Mouse (Mus musculus): ENCODE data around the gene Rpl22. TPM values are rescaled to one million over a fixed set of nuclear protein-coding genes. Genes with fewer than 3 reads are reported as not detected.

Gene Rpl22
- polyA plus RNA-seq, 1 experiment from 2014 or later: 226 TPM

DNA sequence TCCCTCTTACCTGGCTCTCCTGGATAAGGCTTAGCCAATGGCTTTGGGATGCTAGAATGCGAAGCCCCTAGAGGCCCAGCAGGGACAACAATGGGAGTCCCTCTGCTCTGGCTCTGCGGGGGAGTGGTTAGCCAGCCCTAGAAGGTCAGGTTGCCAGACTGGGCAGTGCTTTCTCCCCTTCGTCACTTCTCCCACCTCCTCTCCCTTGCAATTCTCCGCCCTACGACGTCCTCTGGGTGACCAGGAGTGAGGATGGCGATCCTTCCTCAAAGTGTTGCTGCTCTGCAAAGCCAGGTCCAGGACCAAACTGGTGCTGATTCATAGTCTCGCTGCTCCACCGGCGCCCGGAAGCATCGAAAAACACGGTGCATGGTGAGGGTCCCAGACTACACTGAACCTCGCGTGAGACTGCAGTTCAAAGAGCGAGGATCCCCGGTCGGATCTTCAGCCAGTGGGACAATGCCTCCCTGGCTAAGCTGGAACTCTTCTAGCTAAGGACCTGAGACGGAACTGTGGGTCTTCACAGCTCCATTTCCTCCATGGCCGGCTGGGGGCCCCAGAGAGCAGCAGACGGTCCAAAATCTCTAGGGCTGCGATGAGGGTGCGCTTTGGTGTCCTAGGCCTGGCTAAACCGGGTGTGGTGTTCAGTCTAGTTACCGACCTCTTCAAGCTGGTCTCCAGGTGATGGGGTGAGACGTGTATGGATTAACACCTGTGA lies 6.9 kb upstream of the Rpl22 start, which contains the start of gene Rnf207:
Gene Rnf207 (minus strand): TSS at position 477 of the 718 bp plus-strand sequence.
- Histone ChIP-seq H3K9me3 (no peaks in the 10 kb centered on the region), H3K27me3 (replicated peaks) (peaks cover 38% of the 10 kb centered on the region), H3K4me3 (peak within 1 kb of the TSS; percentile 56), H3K27ac (replicated peaks) (peak within 1 kb of the TSS; percentile 98), H3K36me3 (no peaks in the 10 kb centered on the region), H3K4me2 (peak within 1 kb of the TSS; percentile 80), H3K9ac (peak within 1 kb of the TSS; percentile 81), H3K4me1 (peaks cover 42% of the 10 kb centered on the region)
- peak; percentile 32; the same call in 1 of the 2 replicates for ATAC-seq (ENCODE audit: extremely low read depth, insufficient number of reproducible peaks, low FRiP score, low TSS enrichment)
- 3% methylated on average over 26 of the region's 26 CpGs for WGBS

- ATAC-seq (ENCODE audit: extremely low read depth, insufficient number of reproducible peaks, low FRiP score, low TSS enrichment): no peak
- WGBS: 49% methylated on average over 5 of the region's 5 CpGs
Observed at GRCm38 (mm10) chr4:152321464-152321863, 4.1 kb upstream of the Rpl22 start.

DNA sequence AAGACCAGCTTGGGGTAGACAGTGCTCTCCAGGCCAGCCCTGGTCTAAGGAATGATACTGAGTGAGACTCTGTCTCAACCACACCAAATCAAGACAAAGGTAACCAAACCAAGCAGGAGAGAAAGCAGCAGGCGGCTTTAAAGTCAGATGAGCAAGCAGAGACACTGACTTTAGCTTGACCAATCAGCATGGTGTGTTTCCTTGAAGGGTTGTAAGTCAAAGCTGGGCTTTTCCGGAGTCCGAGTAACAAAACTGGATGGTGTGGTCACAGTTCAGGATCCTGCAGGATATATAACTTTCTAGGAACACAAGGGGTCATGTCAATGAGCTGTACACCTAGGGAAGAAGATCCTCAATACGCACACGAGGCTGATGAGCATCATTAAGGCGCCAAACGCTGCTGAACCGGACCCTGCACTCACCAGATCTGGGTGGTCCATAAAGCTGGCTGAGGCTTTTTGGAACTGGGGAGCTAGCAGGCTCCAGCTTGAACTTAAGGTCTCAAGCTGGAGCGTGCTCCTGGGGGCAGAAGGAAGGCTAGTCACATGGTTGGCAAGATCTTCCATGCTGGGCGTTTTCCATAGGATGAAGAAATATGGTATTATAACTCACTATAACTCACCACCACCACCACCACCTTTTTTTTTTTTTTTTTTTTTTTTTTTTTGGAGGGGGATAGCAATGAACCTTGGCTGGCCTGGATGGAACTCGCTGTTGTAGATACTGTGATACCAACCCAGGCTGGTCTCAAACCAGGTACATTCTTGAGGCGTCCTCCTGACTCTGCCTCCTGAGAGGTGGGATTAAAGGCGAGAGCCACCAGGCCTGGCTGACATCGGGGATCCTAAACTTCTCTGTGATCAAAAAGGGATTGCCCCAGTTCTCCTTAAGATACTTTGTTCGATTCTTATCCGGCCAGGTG lies 640 bp upstream of the Rpl22 start:
- Histone ChIP-seq H3K9me3 (no peaks in the 10 kb centered on the region), H3K4me1 (peaks cover 14% of the 10 kb centered on the region), H3K9ac (peak overlapping the region; percentile 95), H3K27me3 (replicated peaks) (no peaks in the 10 kb centered on the region), H3K4me2 (peak overlapping the region; percentile 83), H3K4me3 (peak overlapping the region; percentile 81), H3K27ac (replicated peaks) (peak overlapping the region; percentile 43; the same call in 1 of the 2 replicates), H3K36me3 (peaks cover 26% of the 10 kb centered on the region)
- 44% methylated on average over 16 of the region's 16 CpGs for WGBS
- no peak for ATAC-seq (ENCODE audit: extremely low read depth, insufficient number of reproducible peaks, low FRiP score, low TSS enrichment)

More at GRCm38 (mm10) chr4:152321464-152321863, 4.1 kb upstream of the Rpl22 start:
- Histone ChIP-seq H3K36me3 (no peaks in the 10 kb centered on the region), H3K27ac (replicated peaks) (no peak overlapping the region), H3K27me3 (replicated peaks) (peaks cover 10% of the 10 kb centered on the region), H3K9me3 (no peaks in the 10 kb centered on the region), H3K4me2 (no peak overlapping the region), H3K9ac (0 out of 2 replicates have a peak overlapping the region, but pooled peaks have one; percentile 10), H3K4me3 (no peak overlapping the region), H3K4me1 (peaks cover 21% of the 10 kb centered on the region)

GRCm38 (mm10) chr4:152326543-152326942 lies 1.0 kb downstream of the Rpl22 start:
- H3K4me3 ChIP-seq: peak overlapping the region; percentile 81
- H3K27me3 ChIP-seq (replicated peaks): no peaks in the 10 kb centered on the region
- peaks cover 42% of the 10 kb centered on the region for H3K36me3 ChIP-seq
- ATAC-seq (ENCODE audit: extremely low read depth, insufficient number of reproducible peaks, low FRiP score, low TSS enrichment): no peak
- H3K4me1 ChIP-seq: peaks cover 14% of the 10 kb centered on the region
- H3K4me2 ChIP-seq: peak overlapping the region; percentile 83
- no peaks in the 10 kb centered on the region for H3K9me3 ChIP-seq
- H3K27ac ChIP-seq (replicated peaks): no peak overlapping the region
- H3K9ac ChIP-seq: peak overlapping the region; percentile 95
- 2% methylated on average over 11 of the region's 11 CpGs for WGBS

GRCm38 (mm10) chr4:152328691-152329090 lies 3.1 kb downstream of the Rpl22 start:
- ATAC-seq (ENCODE audit: extremely low read depth, insufficient number of reproducible peaks, low FRiP score, low TSS enrichment): no peak
- Histone ChIP-seq H3K4me3 (no peak overlapping the region), H3K27me3 (replicated peaks) (no peaks in the 10 kb centered on the region), H3K9me3 (no peaks in the 10 kb centered on the region), H3K27ac (replicated peaks) (no peak overlapping the region), H3K36me3 (peaks cover 63% of the 10 kb centered on the region), H3K4me2 (no peak overlapping the region), H3K4me1 (peaks cover 14% of the 10 kb centered on the region), H3K9ac (no peak overlapping the region)
- WGBS: 80% methylated on average over 6 of the region's 6 CpGs

DNA sequence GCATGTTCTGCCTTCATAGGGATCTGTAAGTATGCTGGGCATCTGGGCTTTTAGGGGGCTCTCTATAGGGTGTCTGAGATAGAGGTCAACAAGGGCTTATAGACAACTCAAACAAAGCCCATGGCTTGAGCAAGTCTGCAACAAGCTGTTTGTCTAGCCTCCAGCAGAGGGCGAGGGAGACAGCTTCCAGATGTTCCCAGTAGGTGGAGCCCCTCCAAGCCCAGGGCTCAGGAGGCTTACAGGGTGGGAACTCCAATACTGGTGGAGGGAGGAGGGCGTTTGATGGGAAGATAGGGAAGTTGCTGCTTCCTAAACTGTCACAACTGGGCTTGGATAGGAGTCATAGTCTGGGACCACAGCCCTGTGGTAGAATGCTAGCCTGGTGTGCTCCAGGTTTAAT lies 7.4 kb downstream of the Rpl22 start:
- Histone ChIP-seq H3K9me3 (no peaks in the 10 kb centered on the region), H3K27me3 (replicated peaks) (peaks cover 22% of the 10 kb centered on the region), H3K4me3 (no peak overlapping the region), H3K36me3 (peaks cover 81% of the 10 kb centered on the region), H3K4me1 (no peaks in the 10 kb centered on the region; the same call in 1 of the 2 replicates), H3K4me2 (no peak overlapping the region), H3K9ac (no peak overlapping the region), H3K27ac (replicated peaks) (no peak overlapping the region)
- peak; percentile 61; the same call in 1 of the 2 replicates for ATAC-seq (ENCODE audit: extremely low read depth, insufficient number of reproducible peaks, low FRiP score, low TSS enrichment)
- 30% methylated on average over 2 of the region's 2 CpGs for WGBS

GRCm38 (mm10) chr4:152333587-152333986 lies 8.0 kb downstream of the Rpl22 start:
- Histone ChIP-seq H3K4me2 (no peak overlapping the region), H3K4me1 (peaks cover 5% of the 10 kb centered on the region; the same call in 1 of the 2 replicates), H3K36me3 (peaks cover 74% of the 10 kb centered on the region), H3K4me3 (no peak overlapping the region), H3K9ac (no peak overlapping the region), H3K27me3 (replicated peaks) (peaks cover 29% of the 10 kb centered on the region), H3K27ac (replicated peaks) (no peak overlapping the region), H3K9me3 (no peaks in the 10 kb centered on the region)
- no peak for ATAC-seq (ENCODE audit: extremely low read depth, insufficient number of reproducible peaks, low FRiP score, low TSS enrichment)
- WGBS: 93% methylated on average over 12 of the region's 12 CpGs

GRCm38 (mm10) chr4:152337772-152338171 lies 12.2 kb downstream of the Rpl22 start:
- ATAC-seq (ENCODE audit: extremely low read depth, insufficient number of reproducible peaks, low FRiP score, low TSS enrichment): no peak
- Histone ChIP-seq H3K36me3 (peaks cover 32% of the 10 kb centered on the region), H3K27ac (replicated peaks) (no peak overlapping the region), H3K4me3 (no peak overlapping the region), H3K4me2 (no peak overlapping the region), H3K27me3 (replicated peaks) (peaks cover 70% of the 10 kb centered on the region), H3K9ac (no peak overlapping the region), H3K4me1 (peaks cover 16% of the 10 kb centered on the region), H3K9me3 (no peaks in the 10 kb centered on the region)
- 26% methylated on average over 6 of the region's 6 CpGs for WGBS

DNA sequence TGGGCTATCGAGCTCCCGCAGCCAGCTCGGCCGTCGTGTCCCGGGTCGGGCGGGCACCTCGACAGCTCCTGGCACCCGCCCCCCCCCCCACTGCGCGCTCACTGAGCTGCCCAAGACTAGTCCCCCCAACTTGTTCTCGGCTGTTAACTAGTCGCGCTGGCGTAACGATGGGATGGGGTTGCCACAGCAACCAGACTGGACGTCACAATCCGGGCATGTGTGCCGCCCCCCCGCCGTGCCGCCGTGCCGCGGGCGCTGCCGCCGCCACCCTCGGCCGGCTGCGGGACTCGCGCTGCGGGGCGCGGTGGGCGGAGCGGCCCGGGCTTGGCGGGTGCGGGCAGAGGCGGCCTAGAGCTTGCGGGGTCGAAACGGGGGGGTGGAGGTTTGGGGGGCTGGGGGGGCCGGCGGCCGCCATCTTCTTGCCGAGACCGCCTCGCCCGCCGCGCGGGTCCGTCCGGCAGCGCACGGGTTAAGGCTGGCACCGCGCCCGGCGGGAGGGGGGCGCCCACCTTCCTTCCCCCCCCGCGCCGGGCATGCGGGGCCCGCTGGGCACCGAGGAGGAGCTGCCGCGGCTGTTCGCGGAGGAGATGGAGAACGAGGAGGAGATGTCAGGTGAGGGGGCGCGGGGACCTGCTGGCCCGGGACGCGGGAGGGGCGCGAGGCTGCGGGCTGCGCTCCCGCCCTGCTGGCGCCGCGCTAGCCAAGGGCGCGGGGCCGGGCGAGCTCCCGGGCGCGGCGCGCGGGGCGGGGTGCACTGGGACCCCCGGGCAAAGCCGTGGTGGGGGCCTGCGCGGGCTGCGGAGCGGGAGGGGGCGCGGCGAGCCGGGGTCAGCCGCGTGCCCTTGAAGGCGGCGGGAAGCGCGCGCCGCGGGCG lies 13.1 kb downstream of the Rpl22 start, which contains the start of gene Chd5:
Gene Chd5 (plus strand): TSS at position 233 of the 874 bp plus-strand sequence.
- Histone ChIP-seq H3K9me3 (no peaks in the 10 kb centered on the region), H3K27ac (replicated peaks) (no peak within 1 kb of the TSS), H3K4me2 (peak within 1 kb of the TSS; percentile 97), H3K9ac (peak within 1 kb of the TSS; percentile 77), H3K4me3 (peak within 1 kb of the TSS; percentile 62), H3K36me3 (peaks cover 23% of the 10 kb centered on the region), H3K27me3 (replicated peaks) (peaks cover 79% of the 10 kb centered on the region), H3K4me1 (peaks cover 16% of the 10 kb centered on the region)
- WGBS: 1% methylated on average over 97 of the region's 120 CpGs
- ATAC-seq (ENCODE audit: extremely low read depth, insufficient number of reproducible peaks, low FRiP score, low TSS enrichment): no peak

GRCm38 (mm10) chr4:152339293-152339790 lies 13.8 kb downstream of the Rpl22 start:
- ATAC-seq (ENCODE audit: extremely low read depth, insufficient number of reproducible peaks, low FRiP score, low TSS enrichment): no peak
- peak overlapping the region; percentile 77 for H3K9ac ChIP-seq
- peak overlapping the region; percentile 97 for H3K4me2 ChIP-seq
- H3K36me3 ChIP-seq: peaks cover 17% of the 10 kb centered on the region
- peak overlapping the region; percentile 62 for H3K4me3 ChIP-seq
- H3K9me3 ChIP-seq: no peaks in the 10 kb centered on the region
- no peak overlapping the region for H3K27ac ChIP-seq (replicated peaks)
- H3K27me3 ChIP-seq (replicated peaks): peaks cover 86% of the 10 kb centered on the region
- H3K4me1 ChIP-seq: peaks cover 16% of the 10 kb centered on the region
- 3% methylated on average over 19 of the region's 26 CpGs for WGBS

All from heart, embryonic 13.5 days (tissue).